Mouse (Mus musculus) right cerebral cortex, postnatal 14 days (tissue): ENCODE results near the gene Cd47.

Experiments used
- DNase-seq: peaks from one replicate; pipeline ENCODE4 v3.0.0; 2022

The Cd47 gene

GRCm38 (mm10) chr16:49799597-49800561, at the start of gene Cd47:
Cd47 (plus strand) TSS chr16:49800533.
- DNase-seq: no peak

- DNase-seq: no peak
These were observed 47.4 kb upstream of the Cd47 start for GRCm38 (mm10) chr16:49752906-49753305.

GRCm38 (mm10) chr16:49753318-49753717, 47.0 kb upstream of the Cd47 start:
- no peak for DNase-seq

GRCm38 (mm10) chr16:49760517-49761203, 39.7 kb upstream of the Cd47 start:
- DNase-seq: no peak

GRCm38 (mm10) chr16:49761981-49762380, 38.4 kb upstream of the Cd47 start:
- DNase-seq: no peak

- DNase-seq: no peak
These were observed 34.0 kb upstream of the Cd47 start for GRCm38 (mm10) chr16:49766326-49766725.

GRCm38 (mm10) chr16:49768491-49769031, 31.8 kb upstream of the Cd47 start:
- no peak for DNase-seq

GRCm38 (mm10) chr16:49769831-49770261, 30.5 kb upstream of the Cd47 start:
- no peak for DNase-seq

- no peak for DNase-seq
These were observed 29.8 kb upstream of the Cd47 start for GRCm38 (mm10) chr16:49770320-49771189.

GRCm38 (mm10) chr16:49771609-49772396, 28.5 kb upstream of the Cd47 start:
- DNase-seq: no peak

- no peak for DNase-seq
These were observed 27.8 kb upstream of the Cd47 start for GRCm38 (mm10) chr16:49772576-49772975.

- DNase-seq: no peak
These were observed 27.3 kb upstream of the Cd47 start for GRCm38 (mm10) chr16:49773068-49773467.

GRCm38 (mm10) chr16:49774059-49775001, 26.0 kb upstream of the Cd47 start:
- DNase-seq: no peak

- DNase-seq: no peak
These were observed 25.0 kb upstream of the Cd47 start for GRCm38 (mm10) chr16:49775002-49775966.

GRCm38 (mm10) chr16:49776981-49777380, 23.4 kb upstream of the Cd47 start:
- DNase-seq: no peak

- no peak for DNase-seq
These were observed 18.7 kb upstream of the Cd47 start for GRCm38 (mm10) chr16:49781556-49782156.

GRCm38 (mm10) chr16:49783369-49783768, 17.0 kb upstream of the Cd47 start:
- DNase-seq: no peak

GRCm38 (mm10) chr16:49786116-49786515, 14.2 kb upstream of the Cd47 start:
- DNase-seq: no peak

- no peak for DNase-seq
These were observed 12.6 kb upstream of the Cd47 start for GRCm38 (mm10) chr16:49787714-49788113.
